Mouse (Mus musculus) hindbrain, postnatal 0 days (tissue): ENCODE results near the gene Ahctf1. TPM values are rescaled to one million over a fixed set of nuclear protein-coding genes. Genes with fewer than 3 reads are reported as not detected.

Source experiments
- ATAC-seq: fragments of 200-750 bp; cut with Nextera tagmentation; 2 replicates; pipeline ENCODE4 v1.8.0; 2017; ENCODE audit warnings: mild to moderate bottlenecking, moderate TSS enrichment, moderate library complexity
- DNase-seq: peaks from one replicate; pipeline ENCODE4 v3.0.0-alpha.2; 2015; ENCODE audit warnings: low spot score
- H3K27ac ChIP-seq: fragments of 300-500 bp; sonication (generic); 2 replicates; pipeline ENCODE4 v1.5.1; 2014; ENCODE audit warnings: mild to moderate bottlenecking
- H3K27me3 ChIP-seq: fragments of 300-500 bp; sonication (generic); 2 replicates; pipeline ENCODE4 v1.6.1; 2014; ENCODE audit warnings: low read length, mixed read lengths; ENCODE audit not compliant: insufficient read depth
- H3K36me3 ChIP-seq: fragments of 300-500 bp; sonication (generic); 2 replicates; pipeline ENCODE4 v1.6.1; 2014; ENCODE audit warnings: low read length, mixed read lengths; ENCODE audit not compliant: insufficient read depth
- H3K4me1 ChIP-seq: fragments of 300-500 bp; sonication (generic); 2 replicates; pipeline ENCODE4 v1.6.1; 2014; ENCODE audit warnings: antibody characterized with exemption, low read length, mixed read lengths; ENCODE audit not compliant: insufficient read depth
- H3K4me2 ChIP-seq: fragments of 300-500 bp; sonication (generic); 2 replicates; pipeline ENCODE4 v1.6.1; 2014; ENCODE audit warnings: low read depth, mild to moderate bottlenecking, low read length, moderate library complexity, mixed read lengths
- H3K4me3 ChIP-seq: fragments of 300-500 bp; sonication (generic); 2 replicates; pipeline ENCODE4 v1.5.1; 2014; ENCODE audit warnings: low read length
- H3K9ac ChIP-seq: fragments of 300-500 bp; sonication (generic); replicated peaks from 2 replicates; pipeline ENCODE4 v1.6.1; 2014; ENCODE audit warnings: mild to moderate bottlenecking, low read length, moderate library complexity, mixed read lengths
- H3K9me3 ChIP-seq: fragments of 300-500 bp; sonication (generic); 2 replicates; pipeline ENCODE4 v1.6.1; 2016; ENCODE audit warnings: low read length, mixed read lengths
- CTCF ChIP-seq: IDR thresholded peaks from 2 replicates; pipeline ENCODE4 v1.5.1; 2016; ENCODE audit warnings: antibody characterized with exemption, control low read depth, low read depth
- WGBS: fragments of 180-500 bp; shearing (Covaris S2); extraction: QIAGEN DNeasy Blood & Tissue Kit; methylation state at CpG from one replicate; pipeline ENCODE4 v1.1.7; 2014; 5-methylcytosine and 5-hydroxymethylcytosine counted together
- polyA plus RNA-seq: library from polyadenylated mRNA; unstranded; fragments of >200 nt; fragmentation: Nextera tagmentation; extraction: Ambion mirVana; gene quantifications from 2 replicates; pipeline ENCODE4 v1.2.1, GENCODE M21; 2015
- total RNA-seq: library from RNA; depleted of rRNA; stranded (reverse); fragments of >200 nt; gene quantifications from 2 replicates; pipeline ENCODE4 v1.2.3, GENCODE M21; 2014

Ahctf1 gene
- total and polyA plus RNA-seq, 2 experiments from 2014 or later: 9.6 to 18.5 TPM

DNA sequence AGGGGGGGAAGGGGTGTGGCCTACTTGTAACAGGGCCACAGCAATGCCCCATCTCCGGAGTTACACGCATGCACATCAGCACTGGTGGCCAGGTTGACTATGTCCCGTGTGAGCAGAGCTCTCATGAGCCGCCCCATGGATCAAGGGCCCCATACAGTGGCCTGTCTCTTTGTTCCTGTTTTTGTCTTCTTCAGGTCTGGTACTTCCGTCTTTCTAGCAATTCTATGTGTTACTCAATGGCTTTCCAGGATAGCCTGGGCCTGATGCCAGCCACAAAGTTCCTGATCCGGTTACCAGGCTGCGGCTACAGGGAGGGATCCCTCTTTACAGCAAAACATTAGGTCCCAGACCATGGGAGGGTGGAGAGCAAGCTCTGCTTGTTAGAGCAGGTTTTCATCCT, 39.1 kb upstream of the Ahctf1 start:
- Histone ChIP-seq H3K27ac (no peak overlapping the region), H3K4me2 (no peak overlapping the region), H3K4me3 (no peak overlapping the region), H3K9ac (no peak overlapping the region), H3K27me3 (no peaks in the 10 kb centered on the region), H3K9me3 (no peaks in the 10 kb centered on the region), H3K4me1 (no peaks in the 10 kb centered on the region), H3K36me3 (no peaks in the 10 kb centered on the region)
- 51% methylated on average over 7 of the region's 7 CpGs for WGBS
- TF ChIP-seq CTCF: no peak
- DNase-seq: peak; percentile 46
- ATAC-seq: no peak; the same call in 1 of the 2 replicates

DNA sequence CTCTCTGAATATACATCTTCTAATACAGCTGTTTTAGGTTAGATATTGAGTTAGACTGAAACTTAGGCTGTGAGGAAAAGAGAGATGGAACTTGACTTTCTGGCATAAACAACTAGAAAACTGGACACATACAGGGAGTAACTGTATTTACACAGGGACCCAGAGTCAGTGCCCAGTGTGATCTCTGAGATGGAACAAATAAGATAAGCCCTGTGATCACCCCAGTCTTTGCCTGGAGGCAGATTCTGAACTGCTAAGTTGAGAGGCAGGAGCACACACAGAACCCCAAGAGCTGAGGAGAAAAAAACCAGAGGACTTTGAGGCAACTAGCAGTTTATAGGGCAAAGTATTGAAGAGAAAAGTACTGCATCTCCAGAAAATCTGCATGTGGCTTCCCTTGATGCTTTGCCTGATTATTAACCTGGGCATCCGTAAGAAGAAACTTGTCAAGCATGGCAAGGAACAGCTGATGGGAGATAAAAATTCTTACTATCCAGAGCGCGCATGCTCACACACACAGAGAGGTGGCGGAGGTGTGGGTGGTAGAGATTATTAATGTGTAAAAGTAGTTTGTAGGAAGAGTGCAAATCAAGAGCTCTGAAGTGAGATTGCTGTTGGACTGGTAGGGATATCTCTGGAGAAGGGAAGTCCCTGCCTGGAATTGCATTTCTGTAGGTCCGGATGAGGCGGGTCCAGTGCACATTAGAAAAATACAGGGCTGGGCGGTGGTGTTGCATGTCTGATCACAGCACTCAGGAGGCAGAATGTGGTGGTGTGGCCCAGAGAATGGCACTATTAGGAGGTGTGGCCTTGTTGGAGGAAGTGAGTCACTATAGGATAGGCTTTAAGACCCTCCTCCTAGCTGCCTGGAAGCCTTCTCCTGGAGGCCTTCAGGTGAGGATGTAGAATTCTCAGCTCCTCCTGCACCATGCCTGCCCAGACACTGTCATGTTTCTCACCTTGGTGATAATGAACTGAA, 33.2 kb upstream of the Ahctf1 start:
- Histone ChIP-seq H3K27ac (no peak overlapping the region), H3K4me3 (no peak overlapping the region), H3K27me3 (no peaks in the 10 kb centered on the region), H3K36me3 (no peaks in the 10 kb centered on the region), H3K4me1 (no peaks in the 10 kb centered on the region), H3K9ac (no peak overlapping the region), H3K9me3 (peaks cover 8% of the 10 kb centered on the region; the same call in 1 of the 2 replicates), H3K4me2 (no peak overlapping the region)
- ATAC-seq (no peak), DNase-seq (no peak)
- no peak for TF ChIP-seq CTCF
- 91% methylated on average over 7 of the region's 7 CpGs for WGBS

DNA sequence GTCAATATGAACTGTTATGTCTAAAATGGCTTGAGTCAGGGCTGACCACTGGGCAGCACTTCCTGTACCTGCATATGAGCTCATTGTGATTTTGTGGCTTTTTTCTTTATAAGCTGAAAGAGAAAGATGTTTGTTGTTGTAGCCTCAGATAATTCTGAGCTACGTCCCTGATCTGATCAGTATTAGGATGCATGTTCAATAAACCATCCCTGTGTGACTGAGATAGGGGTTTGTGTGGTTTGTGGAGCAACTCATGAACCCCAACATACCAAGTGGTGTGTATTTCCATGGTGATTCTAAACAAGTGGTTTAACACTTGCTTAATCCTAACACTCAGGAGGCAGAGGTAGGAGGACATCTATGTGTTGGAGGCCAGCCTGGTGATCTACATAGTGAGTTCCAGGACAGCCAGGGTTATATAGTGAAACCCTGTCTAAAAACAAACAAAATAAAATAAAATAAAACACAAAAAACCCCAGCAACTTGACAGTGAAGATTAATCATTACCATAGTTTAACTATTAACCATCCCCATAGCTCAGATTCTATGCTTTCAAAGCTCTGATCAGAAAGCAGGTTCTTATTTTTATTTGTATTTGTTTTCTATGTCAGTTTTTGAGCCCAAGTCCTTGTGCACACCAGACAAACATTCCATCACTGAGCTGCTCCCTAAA, 32.4 kb upstream of the Ahctf1 start:
- DNase-seq: no peak
- WGBS: 93% methylated on average over 1 of the region's 1 CpGs
- Histone ChIP-seq H3K9me3 (peaks cover 8% of the 10 kb centered on the region; the same call in 1 of the 2 replicates), H3K27ac (no peak overlapping the region), H3K4me3 (no peak overlapping the region), H3K9ac (no peak overlapping the region), H3K36me3 (no peaks in the 10 kb centered on the region), H3K27me3 (no peaks in the 10 kb centered on the region), H3K4me1 (no peaks in the 10 kb centered on the region), H3K4me2 (no peak overlapping the region)
- ATAC-seq: no peak
- no peak for TF ChIP-seq CTCF

DNA sequence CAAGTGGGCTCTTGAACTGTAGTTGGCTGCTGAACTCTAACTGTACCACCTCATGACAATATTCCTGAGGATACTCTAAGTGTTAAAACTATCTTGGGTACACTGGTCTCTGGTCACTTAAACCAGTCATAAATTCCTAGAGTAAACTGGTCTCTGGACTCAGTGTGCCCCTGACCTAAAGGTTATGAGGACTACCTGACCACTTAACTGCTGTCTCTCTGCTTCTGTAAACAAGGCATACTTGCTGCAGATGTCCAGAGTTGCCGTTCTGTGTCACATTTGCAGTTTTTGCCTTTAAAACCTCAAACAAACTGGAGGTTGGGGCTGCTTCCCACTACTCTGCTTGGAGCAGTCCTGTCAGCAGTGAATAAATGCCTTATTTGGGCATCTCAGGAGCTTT, 30.1 kb upstream of the Ahctf1 start:
- Histone ChIP-seq H3K4me3 (no peak overlapping the region), H3K4me2 (no peak overlapping the region), H3K9me3 (peaks cover 8% of the 10 kb centered on the region; the same call in 1 of the 2 replicates), H3K4me1 (no peaks in the 10 kb centered on the region), H3K9ac (no peak overlapping the region), H3K36me3 (no peaks in the 10 kb centered on the region), H3K27me3 (no peaks in the 10 kb centered on the region), H3K27ac (no peak overlapping the region)
- DNase-seq (no peak), ATAC-seq (no peak)
- TF ChIP-seq CTCF: no peak
- WGBS: 83% methylated on average over 1 of the region's 1 CpGs

DNA sequence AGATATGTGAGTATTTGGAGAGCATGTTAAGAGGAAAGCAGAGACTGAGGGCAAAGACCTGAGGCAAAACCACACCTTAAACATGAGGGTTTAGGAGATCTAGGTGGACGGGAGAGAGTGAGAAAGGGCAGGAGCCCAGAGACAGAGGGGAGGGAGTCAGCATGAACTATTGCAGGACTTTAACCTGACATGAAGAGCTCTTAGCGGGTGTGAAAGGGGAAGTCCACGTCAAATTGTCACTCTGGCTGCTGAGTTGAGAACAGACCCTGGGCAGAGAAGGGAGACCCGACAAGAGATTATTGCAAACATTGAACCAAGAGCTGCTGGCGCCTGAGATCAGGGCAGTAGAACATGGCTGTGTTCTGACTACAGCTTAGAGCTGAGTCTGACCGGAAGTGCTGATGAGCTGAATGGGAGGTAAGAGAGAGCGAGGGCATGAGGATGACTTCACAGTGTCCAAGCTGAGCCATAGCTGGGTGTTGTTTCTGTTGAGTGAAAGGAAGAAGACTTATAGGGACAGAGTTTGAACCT, 29.3 kb upstream of the Ahctf1 start:
- H3K4me2 ChIP-seq: no peak overlapping the region
- H3K27me3 ChIP-seq: no peaks in the 10 kb centered on the region
- ATAC-seq (no peak), DNase-seq (no peak)
- no peak for TF ChIP-seq CTCF
- H3K27ac ChIP-seq: no peak overlapping the region
- H3K4me3 ChIP-seq: no peak overlapping the region
- 84% methylated on average over 7 of the region's 7 CpGs for WGBS
- peaks cover 8% of the 10 kb centered on the region; the same call in 1 of the 2 replicates for H3K9me3 ChIP-seq
- H3K9ac ChIP-seq: no peak overlapping the region
- H3K36me3 ChIP-seq: no peaks in the 10 kb centered on the region
- H3K4me1 ChIP-seq: no peaks in the 10 kb centered on the region

DNA sequence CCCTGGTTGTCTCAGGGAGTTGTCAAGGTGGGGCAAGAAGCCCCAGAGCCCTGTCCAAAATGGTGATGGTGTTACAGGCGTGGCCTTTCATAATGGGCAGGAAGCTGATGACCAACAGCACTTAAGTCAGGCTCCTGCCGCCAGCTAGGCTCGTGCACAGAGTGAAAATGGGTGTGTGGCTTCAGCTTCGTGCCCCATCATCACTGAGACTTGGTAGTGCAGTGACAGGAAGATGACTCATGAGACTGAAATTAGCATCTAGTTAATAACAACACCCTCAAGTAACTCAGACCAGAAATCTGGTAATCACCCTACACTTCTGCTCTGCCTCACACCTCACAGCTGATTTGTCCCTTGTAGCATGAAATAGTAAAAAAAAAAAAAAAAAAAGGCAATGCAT, 25.4 kb upstream of the Ahctf1 start:
- H3K9me3 ChIP-seq: no peaks in the 10 kb centered on the region
- ATAC-seq (no peak), DNase-seq (no peak)
- no peak overlapping the region for H3K9ac ChIP-seq
- H3K27ac ChIP-seq: no peak overlapping the region
- WGBS: 72% methylated on average over 4 of the region's 4 CpGs
- no peaks in the 10 kb centered on the region for H3K4me1 ChIP-seq
- TF ChIP-seq CTCF: no peak
- no peak overlapping the region for H3K4me3 ChIP-seq
- no peaks in the 10 kb centered on the region for H3K36me3 ChIP-seq
- H3K27me3 ChIP-seq: no peaks in the 10 kb centered on the region
- H3K4me2 ChIP-seq: no peak overlapping the region
